Mouse (Mus musculus): ENCODE results near the gene Nr4a3.

Nr4a3 gene

DNA sequence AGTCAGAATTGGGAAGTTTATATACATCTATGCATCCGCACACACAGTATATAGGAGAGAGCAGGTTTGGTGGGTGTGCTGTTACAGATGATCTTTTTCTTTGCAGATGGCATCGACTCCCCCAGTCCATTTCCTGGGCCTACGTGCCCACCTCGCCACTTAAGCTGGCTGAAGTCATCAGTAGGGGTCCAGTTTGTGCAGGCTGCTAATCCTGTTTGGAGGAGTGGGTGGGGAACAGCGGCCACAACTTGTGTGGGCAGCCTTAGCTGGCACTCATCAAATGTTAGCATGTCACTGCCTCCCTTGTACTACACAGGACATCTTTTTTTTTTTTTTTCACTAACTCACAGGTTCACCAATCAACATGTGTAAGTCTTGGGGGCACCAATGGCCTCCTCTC is 5.5 kb downstream of the Nr4a3 start:
- no peak for DNase-seq (ENCODE audit: low spot score)

DNA sequence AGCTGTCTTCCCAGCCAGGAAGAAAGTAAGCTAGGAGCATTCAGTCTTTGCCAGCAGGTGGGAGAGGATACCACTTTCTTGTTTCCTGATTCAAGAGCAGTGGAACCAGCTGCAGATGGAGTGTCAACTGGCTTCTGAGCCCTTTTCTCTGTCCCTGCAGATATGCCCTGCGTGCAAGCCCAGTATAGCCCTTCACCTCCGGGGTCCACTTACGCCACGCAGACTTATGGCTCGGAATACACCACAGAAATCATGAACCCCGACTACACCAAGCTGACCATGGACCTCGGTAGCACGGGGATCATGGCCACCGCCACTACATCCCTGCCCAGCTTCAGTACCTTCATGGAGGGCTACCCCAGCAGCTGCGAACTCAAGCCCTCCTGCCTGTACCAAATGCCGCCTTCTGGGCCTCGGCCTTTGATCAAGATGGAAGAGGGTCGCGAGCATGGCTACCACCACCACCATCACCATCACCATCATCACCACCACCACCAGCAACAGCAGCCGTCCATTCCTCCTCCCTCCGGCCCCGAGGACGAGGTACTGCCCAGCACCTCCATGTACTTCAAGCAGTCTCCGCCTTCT is 6.2 kb downstream of the Nr4a3 start:
- no peak for DNase-seq (ENCODE audit: low spot score)

DNA sequence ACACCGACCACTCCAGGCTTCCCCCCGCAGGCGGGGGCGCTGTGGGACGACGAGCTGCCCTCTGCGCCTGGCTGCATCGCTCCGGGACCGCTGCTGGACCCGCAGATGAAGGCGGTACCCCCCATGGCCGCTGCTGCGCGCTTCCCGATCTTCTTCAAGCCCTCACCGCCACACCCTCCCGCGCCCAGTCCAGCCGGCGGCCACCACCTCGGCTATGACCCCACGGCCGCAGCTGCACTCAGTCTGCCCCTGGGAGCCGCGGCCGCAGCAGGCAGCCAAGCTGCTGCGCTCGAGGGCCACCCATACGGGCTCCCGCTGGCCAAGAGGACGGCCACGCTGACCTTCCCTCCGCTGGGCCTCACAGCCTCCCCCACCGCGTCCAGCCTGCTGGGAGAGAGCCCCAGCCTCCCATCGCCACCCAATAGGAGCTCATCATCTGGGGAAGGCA is 6.7 kb downstream of the Nr4a3 start:
- no peak for DNase-seq (ENCODE audit: low spot score)

DNA sequence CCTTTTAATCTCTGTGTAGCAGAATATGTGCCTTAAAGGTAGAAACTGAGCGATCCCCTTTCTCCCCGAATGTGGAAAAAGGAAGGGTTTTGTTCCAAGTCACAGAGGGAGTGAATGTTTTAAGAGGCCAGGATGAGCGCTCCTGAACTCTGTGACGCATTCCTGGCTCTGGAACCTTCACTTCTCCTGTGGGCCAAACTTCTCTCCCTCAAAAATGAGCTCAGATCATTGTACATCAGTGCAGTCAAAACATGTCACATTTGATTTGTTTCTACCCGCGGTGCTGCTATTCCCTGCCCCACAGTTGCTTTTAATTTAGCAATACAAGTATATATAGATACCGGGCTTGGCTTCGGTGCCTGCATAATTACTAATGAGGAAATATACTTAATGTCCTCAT is 16.8 kb downstream of the Nr4a3 start:
- no peak for DNase-seq (ENCODE audit: low spot score)

DNA sequence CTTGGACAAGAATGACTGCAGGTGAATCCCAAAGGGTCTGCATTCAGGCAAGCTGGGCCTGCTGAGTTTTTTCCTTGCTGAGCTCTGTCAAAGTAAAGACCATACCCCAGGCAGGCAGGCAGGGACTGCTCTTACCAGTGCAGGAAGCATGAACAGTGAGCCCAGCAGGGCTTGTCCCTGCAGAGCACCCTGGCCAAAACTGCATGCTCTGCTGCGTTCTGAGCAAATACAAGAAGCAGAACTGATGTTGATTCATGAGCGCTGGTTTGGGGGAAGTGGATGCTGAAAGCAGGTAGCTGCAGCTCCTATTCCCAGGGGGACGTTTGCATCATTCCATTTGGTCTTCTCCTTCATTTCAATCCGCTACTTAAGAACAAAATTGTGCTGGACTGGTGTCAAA is 19.4 kb downstream of the Nr4a3 start:
- DNase-seq (ENCODE audit: low spot score) = no peak

DNA sequence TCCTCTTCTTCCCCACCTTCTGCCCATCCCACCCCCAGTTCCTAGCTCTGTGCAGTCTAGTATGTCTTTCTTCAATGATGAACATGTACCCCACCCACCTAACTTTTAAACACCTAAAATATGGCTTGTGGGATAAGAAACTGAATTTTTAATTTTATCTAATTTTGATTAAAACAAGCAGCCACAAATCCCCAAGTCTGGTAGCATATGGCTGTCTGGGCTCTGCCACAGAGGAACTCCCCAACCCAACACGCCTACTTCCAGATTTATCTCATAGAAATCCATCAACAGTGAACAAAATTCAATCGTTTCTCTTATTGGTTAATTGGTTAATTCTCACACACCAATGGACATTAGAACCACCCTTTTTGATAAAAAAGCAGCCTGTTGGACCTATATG is 21.7 kb downstream of the Nr4a3 start:
- DNase-seq (ENCODE audit: low spot score) = no peak

DNA sequence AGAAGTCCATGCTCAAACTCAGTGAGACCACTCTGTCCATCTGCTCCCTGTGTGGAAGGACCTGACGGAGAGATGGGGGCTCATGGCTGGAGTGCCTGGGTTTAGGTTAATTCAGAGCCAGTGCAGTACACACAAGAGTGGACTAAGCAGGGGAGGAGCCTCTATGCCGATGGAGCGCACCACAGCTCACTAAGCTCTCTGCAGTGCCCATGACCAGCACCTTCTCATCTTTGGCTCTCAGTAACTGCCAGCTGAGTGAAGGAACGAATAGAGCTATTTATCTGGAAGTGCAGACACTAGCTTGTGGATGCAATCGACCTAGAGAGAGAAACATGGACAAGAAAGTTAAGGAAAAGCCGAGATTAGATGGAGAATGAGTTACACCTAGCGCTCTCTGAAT is 24.2 kb downstream of the Nr4a3 start:
- DNase-seq (ENCODE audit: low spot score) = no peak

DNA sequence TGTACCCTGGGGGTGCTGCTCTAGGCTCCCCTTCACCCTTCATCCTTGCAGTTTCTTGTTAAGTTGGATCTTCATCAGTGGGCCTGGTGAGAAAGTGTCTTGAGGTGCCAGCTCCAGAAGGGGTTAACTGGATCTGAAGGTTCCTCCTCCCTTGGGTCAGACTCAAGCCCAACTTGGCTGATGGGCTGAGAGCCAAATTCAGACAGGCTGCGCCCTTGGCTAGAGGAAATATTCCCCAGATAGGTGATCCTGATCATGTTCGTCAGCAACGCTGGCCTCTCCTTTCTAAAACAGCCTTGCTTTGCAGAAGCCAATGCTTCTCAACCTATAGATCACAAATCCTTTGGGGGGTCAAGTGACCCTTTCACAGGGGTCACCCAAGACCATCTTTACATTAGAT is 27.1 kb downstream of the Nr4a3 start:
- no peak for DNase-seq (ENCODE audit: low spot score)

DNA sequence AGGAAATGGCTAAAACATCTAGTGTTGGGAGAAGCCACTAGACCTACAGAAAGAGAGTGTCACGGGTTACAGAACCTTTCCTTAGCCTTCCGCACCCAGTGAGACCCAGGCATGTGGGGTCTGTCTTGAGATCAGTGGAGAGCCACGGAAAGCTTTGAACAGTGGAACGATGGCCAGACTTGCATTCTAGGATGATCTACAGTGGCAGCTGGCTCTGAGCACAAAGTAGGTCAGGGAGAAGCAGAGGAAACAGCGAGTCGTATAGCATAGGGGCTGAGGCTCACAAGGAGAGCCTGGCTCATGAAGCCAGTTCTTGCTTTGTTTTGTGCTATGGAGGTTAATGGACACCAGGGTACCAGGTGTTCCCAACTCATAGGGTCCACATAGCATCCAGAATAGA is 28.4 kb downstream of the Nr4a3 start:
- no peak for DNase-seq (ENCODE audit: low spot score)

DNA sequence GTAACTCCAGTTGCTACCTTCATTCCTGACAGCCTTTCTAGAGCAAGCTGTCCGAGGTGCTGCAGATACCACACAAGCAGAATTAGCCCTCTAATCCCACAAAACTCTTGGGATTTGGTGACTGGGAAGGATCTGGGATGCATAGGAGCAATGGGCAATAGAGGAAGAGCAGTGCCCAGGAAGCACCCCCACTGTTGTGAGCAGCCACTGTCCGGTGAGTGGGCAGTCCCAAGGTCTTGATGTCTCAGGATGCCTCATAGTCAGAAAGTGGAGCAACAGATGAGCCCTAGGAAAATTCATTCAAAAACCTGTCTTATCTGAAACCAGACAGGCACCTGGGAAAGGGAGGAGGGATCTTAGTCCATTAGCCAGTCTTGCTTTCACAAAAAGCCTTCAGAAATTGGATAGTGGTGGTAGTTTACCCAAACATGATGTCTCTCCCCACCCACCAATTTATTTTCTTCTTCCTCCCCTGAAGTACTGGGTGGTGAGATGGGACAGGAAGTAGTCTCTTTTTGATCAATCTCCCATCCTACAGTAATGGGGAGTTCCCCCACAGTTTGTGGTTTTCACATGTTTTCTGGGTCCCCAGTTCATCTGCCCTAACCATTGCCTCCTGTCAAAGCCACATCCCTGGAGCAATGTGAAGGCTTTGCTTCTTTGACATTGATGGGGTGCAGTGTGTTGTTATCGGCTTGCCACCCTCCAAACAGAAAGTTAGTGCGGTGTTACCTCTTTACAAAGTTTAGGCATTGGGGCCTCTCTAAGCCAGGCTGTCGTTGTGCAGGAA is 29.7 kb downstream of the Nr4a3 start:
- no peak for DNase-seq (ENCODE audit: low spot score)

DNA sequence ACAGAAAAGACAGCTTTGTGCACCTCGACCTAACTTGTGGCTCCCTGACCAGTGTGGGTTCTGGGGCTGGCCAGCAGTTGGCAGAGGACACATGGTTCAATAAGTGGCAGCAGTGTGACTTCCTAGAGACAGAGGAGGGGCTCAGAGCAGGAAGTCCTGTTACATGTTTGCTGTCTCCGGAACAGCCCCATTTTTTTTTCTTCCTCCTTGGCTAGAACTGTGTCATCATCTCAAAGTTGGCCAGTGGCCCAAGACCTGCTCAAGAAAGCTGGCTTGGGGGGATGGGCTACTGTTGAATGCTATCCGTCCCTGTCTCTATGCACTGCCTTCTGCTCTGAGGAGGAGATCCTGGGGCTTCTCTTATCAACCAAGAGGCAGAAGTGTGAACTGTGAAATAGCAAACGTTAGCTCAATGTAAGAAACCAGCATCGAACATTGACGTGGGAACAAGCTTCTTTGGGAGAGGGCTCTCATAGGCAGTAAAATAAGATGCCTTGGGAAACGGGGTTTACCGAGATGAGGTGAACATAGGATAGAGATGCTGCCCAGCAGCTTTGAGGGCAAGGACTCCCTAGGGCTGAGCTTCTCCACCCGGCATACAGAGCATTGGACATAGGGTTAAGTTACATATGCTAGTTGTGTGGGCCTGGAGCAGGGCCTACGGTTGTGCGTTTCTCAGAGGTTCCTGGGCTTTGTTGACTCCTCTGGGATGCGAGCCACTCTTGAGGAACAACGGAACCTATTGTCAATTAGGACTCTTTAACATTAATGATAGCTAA is 31.9 kb downstream of the Nr4a3 start:
- DNase-seq (ENCODE audit: low spot score) = peak; percentile 6

DNA sequence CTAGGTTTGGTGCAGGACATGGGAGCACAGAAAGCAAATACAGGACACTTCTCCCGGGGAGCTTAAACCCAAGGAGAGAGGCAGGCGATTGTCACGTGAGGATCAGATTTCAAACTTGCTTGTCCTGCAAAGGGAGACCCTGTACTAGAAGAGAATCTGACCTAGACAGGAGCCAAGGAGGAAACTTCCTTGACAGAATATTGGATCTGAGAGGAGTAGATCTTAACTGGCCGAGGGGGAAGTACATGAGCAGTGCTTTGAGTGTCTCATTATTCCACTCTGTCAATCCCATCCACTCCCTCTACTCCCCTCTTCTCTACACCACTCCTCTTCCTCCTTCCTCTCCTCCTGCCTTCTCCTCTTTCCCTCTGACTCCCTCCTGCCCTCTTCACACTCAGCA is 33.3 kb downstream of the Nr4a3 start:
- DNase-seq (ENCODE audit: low spot score) = no peak

DNA sequence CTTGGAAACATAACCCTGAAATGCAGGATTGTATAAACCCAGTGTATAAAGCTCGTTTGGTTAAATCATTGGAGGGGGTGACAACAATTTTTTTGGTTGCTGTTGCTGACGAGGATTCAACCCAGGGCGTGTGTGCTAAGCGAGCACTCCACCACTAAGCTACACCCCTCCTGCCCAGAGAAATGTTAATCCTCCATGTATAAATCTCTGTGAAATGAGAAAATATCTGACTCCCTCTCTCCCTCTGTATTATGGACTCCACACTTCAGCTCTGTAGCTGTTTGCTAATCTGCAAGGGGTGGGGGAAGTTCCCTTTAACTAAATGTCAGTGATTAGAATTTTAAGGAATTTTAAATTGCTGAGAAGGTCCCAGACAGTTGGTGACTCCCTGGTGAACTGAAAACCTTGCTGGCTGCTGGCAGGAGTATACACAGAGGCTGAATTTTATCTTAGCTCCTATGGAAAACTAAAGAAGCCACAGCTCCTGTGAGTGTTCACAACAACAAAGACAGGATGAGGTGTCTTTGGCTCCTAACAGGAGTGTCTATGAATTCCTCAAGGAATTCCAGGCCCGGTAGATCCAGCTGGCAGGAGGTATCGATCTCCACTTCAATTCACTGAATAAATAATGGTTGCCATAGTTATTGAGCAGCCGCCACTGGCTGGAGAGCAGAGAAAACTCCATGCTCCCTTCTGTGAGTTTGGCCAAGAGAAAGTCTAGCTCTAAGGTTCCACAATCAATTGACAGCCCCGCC is 34.5 kb downstream of the Nr4a3 start:
- DNase-seq (ENCODE audit: low spot score) = no peak

DNA sequence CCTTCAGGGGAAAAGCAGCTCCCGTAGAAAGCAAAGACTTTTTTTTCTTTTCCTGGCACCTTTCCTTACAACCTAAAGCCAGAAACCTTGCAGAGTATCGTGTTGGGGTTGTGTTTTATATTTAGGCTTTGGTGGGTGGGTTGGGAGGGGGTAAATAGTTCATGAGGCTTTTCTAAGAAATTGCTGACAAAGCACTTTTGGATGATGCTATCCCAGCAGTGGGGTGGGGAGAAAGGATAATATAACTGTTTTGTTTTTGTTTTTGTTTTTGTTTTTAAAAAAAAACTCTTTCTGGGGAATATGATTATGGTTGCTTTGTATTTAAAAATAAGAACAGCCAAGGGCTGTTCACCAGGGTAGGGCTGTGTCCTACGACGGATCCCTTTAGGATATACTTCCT is 38.5 kb downstream of the Nr4a3 start:
- no peak for DNase-seq (ENCODE audit: low spot score)

DNA sequence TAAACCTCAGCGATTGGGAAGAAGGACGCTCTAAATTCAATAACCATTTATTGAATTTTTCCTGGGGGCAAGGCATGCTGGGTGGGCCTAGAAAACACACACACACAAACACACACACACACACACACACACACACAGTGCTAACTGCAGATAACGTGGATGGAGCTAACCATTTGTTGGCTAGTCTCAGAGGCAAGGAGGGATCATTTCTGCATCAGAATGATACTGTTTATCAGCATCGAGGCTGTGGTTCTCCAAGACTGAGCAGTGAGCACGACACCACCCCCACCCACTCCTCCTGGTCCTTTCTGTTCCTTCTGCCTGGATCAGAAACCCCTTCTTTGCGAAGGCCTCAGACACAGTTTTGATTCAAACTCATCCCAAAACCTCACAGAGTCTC is 41.7 kb downstream of the Nr4a3 start:
- no peak for DNase-seq (ENCODE audit: low spot score)

DNA sequence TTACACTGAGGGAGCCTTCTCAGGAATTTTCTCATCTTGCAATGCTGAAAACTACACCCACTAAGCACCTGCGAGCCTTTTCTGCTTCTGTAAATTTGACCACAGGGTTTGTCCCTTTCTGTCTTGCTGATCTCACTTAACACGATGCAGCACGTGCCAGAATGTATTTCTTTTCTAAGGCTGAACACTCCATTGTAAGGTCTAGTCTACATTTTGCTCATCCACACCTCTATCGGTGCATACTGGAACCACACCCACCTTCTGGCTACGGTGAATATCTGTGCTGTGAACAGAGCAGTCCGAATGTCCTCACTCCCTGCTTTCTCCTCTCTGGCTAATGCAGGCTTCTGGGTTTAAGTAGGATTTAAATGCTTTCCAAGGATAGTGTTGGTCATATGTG is 42.5 kb downstream of the Nr4a3 start:
- DNase-seq (ENCODE audit: low spot score) = no peak

DNA sequence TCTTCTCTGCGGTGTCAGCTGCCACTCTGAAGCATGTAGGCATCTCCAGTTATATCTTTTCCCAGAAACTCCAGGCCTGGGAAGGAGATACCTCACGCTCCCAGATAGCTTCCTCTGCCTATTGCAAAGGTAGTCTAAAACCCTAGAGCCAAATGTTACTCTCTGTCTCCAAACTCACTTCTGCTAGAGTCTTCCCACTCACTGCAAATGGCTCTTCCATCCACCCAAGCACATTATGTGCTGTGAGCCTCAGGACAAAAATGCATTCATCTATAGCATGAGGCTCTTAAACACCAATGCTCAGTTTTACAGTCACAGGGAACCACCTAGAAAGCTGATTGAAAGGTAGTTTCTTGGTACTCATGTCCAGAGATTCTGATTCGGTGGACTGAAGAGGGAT is 48.3 kb downstream of the Nr4a3 start:
- DNase-seq (ENCODE audit: low spot score) = no peak

DNA sequence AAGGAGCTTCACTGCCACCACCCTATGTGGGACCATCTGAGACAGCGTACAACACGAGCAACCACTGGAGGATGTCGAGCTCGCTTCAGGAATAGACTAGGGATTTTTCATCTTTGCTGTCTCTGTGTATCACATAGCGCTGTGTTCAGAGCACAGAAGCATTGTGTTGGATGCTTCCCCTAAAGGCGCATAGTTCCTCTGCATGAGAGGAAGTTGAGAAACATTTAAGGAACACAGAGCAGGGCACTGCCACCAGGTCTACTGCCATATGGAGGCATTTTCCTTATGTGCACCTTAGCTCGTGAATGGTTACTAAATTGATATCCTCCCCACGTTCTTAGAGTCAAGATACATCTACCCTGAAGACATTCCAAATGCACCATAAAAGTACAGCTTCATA is 55.3 kb downstream of the Nr4a3 start:
- no peak for DNase-seq (ENCODE audit: low spot score)

DNA sequence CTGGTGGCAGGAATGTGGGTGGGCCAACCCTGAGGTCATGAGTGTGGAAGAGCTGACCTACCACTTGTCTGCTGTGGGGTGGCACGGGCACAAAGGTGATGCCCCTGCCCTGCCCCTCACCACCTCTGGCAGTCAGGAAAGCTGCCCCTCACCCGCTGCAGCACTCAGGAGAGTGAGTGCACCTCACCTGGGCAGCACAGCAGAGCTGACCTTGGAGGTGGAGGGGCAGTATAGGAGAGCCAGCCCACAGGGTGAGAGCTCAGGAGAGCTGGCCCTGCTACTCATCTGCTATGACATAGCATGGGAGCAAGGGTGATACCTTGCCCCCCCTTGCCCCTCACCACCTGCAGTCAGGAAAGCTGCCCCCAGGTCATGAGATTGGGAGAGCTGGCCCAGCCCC is 57.0 kb downstream of the Nr4a3 start:
- DNase-seq (ENCODE audit: low spot score) = no peak

DNA sequence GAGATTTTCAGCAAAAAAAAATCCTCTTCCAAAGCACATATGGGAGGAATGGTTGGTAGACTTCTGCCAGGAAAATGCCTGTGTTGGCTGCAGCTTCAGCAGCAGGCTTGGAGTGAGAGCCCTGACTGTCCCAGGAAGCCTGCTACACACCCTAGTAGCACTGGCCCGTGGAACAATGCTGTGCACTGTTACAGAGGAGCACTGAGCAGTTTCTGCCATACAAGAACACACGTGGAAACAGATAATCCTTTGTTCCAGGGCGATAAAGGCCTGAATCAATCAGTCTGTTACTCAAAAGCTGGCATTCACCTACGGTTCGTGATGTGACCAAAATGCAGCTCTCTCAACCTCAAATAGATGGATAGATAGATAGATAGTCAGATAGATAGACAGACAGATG is 60.4 kb downstream of the Nr4a3 start:
- DNase-seq (ENCODE audit: low spot score) = no peak

DNA sequence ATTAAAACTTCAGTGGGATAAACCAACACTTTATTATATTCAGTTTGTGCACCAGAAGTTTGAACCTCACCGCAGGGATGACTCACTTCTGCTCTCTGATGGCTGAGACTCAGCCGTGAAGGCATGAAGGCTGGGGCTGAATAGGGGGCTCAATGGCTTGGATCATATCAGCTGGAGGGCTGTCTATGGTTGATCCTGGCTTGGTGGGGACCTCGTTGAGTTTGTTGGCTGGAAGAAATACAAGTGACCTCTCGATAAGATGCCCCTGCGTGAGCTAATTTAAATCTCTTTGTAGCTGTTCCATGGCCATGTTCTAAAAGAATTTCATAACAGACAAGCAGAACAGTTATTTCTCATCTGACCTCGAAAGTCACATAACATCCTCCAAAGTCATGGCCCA is 62.1 kb downstream of the Nr4a3 start:
- DNase-seq (ENCODE audit: low spot score) = no peak

DNA sequence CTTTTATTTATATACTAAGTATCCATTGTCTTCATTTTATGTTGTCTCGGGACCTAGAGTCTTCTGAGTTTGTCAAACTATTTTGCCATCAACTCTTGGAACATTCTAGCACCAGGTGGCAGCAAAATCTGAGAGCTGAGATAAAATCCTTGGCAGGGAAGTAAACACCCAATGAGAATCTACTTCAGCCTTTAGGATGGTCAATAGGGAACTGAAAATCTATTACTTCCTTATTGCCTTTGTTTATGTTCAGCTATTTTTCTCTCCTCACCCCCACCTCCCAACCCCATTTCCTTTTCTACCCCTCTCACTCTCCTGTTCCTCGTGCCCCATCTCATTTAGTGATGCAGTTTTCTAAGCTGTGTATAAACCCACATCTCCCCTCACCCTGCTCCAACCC is 63.6 kb downstream of the Nr4a3 start:
- no peak for DNase-seq (ENCODE audit: low spot score)

DNA sequence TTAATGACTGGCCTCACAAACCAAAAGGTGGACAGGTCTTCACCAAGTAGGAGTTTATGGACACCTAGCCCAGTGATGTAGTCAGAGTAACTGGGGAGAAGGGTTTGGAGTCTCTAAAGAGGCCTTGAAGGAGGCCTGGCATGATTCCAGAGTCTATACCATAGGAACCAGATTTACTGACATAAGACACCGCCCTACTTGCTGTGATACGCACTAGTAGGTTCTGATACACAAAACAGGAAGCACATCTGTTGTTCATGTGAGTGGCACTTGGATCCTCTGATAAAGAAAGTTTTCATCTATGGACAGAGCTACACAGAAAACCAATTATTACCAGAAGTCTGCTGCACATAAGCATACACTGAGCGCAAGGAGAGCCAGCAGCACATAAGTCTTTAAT is 65.4 kb downstream of the Nr4a3 start:
- DNase-seq (ENCODE audit: low spot score) = no peak
